Mouse (Mus musculus): ENCODE data around the gene Gpld1. TPM values are rescaled to one million over a fixed set of nuclear protein-coding genes. Genes with fewer than 3 reads are reported as not detected.
A peak's percentile ranks its signal among the peaks of the same experiment; 100 is the strongest.

Gene Gpld1
- not detected in 2 replicates for polyA plus RNA-seq (2012; ENCODE audit: insufficient read depth, insufficient read length, low replicate concordance, missing spikeins)

- no peak for TF ChIP-seq POLR2A (IDR thresholded peaks at IDR 0.05; ENCODE audit: insufficient read depth, low read depth, low read length)
- no peak for TF ChIP-seq CTCF (IDR thresholded peaks at IDR 0.05; ENCODE audit: insufficient read depth, low read depth, low read length)
- peak within 1 kb of the TSS; percentile 50; the same call in 1 of the 2 replicates for H3K27ac ChIP-seq (ENCODE audit: insufficient read depth, low read depth, low read length)
- WGBS: 43% methylated on average over 17 of the region's 17 CpGs
- peaks cover 6% of the 10 kb centered on the region for H3K4me1 ChIP-seq (ENCODE audit: control insufficient read depth, insufficient read depth, low read length)
- H3K4me3 ChIP-seq (ENCODE audit: insufficient read depth, low read depth, low read length): peak within 1 kb of the TSS; percentile 12; the same call in 1 of the 2 replicates
These were observed at the start of gene Gpld1 for GRCm38 (mm10) chr13:24942512-24943282. Gene Gpld1 (plus strand): TSS chr13:24943152.

DNA sequence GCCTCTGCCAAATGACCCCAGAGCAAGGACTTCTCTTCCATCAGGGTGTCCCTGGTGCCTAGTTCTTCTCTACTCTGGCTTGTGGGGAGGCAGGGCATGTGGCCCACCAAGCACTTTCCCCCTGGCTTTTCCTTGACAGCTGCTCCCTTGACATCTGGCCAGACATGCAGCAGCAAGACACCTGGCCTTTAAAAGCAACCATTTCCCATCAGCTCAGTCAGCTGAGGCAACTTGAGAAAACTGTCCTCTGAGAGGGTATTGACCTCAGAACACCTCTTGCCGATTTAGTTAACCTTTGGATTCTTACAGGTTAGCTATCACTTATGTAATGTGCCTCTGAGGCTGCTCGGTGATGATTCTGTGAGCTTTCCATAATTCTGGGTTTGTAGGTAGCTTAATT lies 49.1 kb upstream of the Gpld1 start:
- 88% methylated on average over 2 of the region's 2 CpGs for WGBS
- Histone ChIP-seq H3K4me1 (ENCODE audit: control insufficient read depth, insufficient read depth, low read length) (no peaks in the 10 kb centered on the region), H3K27ac (ENCODE audit: insufficient read depth, low read depth, low read length) (no peak overlapping the region), H3K4me3 (ENCODE audit: insufficient read depth, low read depth, low read length) (no peak overlapping the region)
- no peak for TF ChIP-seq POLR2A (IDR thresholded peaks at IDR 0.05; ENCODE audit: insufficient read depth, low read depth, low read length)
- no peak for TF ChIP-seq CTCF (IDR thresholded peaks at IDR 0.05; ENCODE audit: insufficient read depth, low read depth, low read length)

- Histone ChIP-seq H3K27ac (ENCODE audit: insufficient read depth, low read depth, low read length) (no peak overlapping the region), H3K4me1 (ENCODE audit: control insufficient read depth, insufficient read depth, low read length) (no peaks in the 10 kb centered on the region), H3K4me3 (ENCODE audit: insufficient read depth, low read depth, low read length) (no peak overlapping the region)
- WGBS: 85% methylated on average over 2 of the region's 2 CpGs
- TF ChIP-seq POLR2A (IDR thresholded peaks at IDR 0.05; ENCODE audit: insufficient read depth, low read depth, low read length): no peak
- TF ChIP-seq CTCF (IDR thresholded peaks at IDR 0.05; ENCODE audit: insufficient read depth, low read depth, low read length): no peak
These were observed 41.0 kb upstream of the Gpld1 start for GRCm38 (mm10) chr13:24901916-24902315.

- no peak overlapping the region for H3K27ac ChIP-seq (ENCODE audit: insufficient read depth, low read depth, low read length)
- TF ChIP-seq CTCF (IDR thresholded peaks at IDR 0.05; ENCODE audit: insufficient read depth, low read depth, low read length) (no peak), POLR2A (IDR thresholded peaks at IDR 0.05; ENCODE audit: insufficient read depth, low read depth, low read length) (no peak)
- 81% methylated on average over 6 of the region's 6 CpGs for WGBS
- no peaks in the 10 kb centered on the region for H3K4me1 ChIP-seq (ENCODE audit: control insufficient read depth, insufficient read depth, low read length)
- no peak overlapping the region for H3K4me3 ChIP-seq (ENCODE audit: insufficient read depth, low read depth, low read length)
These were observed 39.5 kb upstream of the Gpld1 start for GRCm38 (mm10) chr13:24903412-24903811.

DNA sequence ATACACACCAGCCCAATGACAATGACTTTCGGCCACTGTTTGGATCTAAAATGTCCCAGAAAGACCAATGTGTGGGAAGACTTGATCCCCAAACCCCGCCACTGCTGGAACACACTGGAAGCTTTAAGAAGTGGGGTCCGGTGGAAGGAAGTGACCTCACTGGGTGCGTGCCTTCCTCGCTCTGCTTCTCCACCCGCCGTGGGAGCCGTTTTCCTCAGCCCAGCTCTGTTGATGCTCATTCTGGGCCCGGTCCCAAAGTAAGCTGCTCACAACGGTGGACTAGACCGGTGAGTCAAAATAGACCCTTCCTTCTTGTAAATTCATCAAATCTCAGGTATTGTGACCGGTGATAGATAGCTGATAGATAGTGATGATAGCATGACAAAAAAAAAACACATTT lies 37.5 kb upstream of the Gpld1 start:
- H3K4me3 ChIP-seq (ENCODE audit: insufficient read depth, low read depth, low read length): no peak overlapping the region

DNA sequence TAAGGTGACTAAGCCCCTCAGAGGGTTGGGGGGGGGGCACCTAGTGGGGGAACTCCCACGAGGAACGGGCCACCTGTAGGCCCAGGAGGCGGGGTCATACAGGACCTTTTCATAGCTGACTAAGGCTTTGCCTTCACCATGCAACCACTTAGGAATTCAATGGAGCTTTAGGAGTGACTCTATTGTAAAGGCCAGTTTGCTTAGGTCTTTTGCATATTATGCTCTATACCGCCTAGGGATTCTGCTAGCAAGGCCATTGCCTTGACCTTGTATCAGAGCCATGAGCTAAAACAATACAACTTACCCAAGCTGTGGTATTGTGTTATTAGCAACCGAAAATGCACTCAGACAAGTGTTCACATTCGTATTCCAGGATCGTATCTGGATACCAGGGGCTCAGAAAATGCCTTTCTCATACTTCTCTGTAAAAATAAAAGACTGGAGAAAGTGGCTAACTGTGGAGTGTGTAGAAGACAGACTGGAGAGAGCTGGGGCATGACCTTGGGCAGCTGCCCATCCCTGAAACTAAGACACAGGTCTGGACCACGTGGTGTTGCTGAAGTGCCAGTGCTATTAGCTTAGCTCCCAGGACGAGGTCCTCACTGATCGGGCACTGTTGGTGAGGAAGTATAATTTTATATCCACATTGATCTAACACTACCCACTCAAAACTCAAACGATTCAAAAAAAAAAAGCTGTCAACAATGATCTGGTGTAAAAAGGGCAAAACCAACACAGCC lies 36.0 kb upstream of the Gpld1 start:
- no peak overlapping the region for H3K4me3 ChIP-seq (ENCODE audit: insufficient read depth, low read depth, low read length)
- H3K27ac ChIP-seq (ENCODE audit: insufficient read depth, low read depth, low read length): no peak overlapping the region
- 63% methylated on average over 11 of the region's 11 CpGs for WGBS
- H3K4me1 ChIP-seq (ENCODE audit: control insufficient read depth, insufficient read depth, low read length): peaks cover 4% of the 10 kb centered on the region; the same call in 1 of the 2 replicates
- TF ChIP-seq POLR2A (IDR thresholded peaks at IDR 0.05; ENCODE audit: insufficient read depth, low read depth, low read length) (no peak), CTCF (IDR thresholded peaks at IDR 0.05; ENCODE audit: insufficient read depth, low read depth, low read length) (no peak)

More for the DNA sequence above, 37.5 kb upstream of the Gpld1 start:
- H3K4me1 ChIP-seq (ENCODE audit: control insufficient read depth, insufficient read depth, low read length): no peaks in the 10 kb centered on the region
- TF ChIP-seq POLR2A (IDR thresholded peaks at IDR 0.05; ENCODE audit: insufficient read depth, low read depth, low read length) (no peak), CTCF (IDR thresholded peaks at IDR 0.05; ENCODE audit: insufficient read depth, low read depth, low read length) (no peak)
- no peak overlapping the region for H3K27ac ChIP-seq (ENCODE audit: insufficient read depth, low read depth, low read length)
- WGBS: 84% methylated on average over 12 of the region's 12 CpGs

DNA sequence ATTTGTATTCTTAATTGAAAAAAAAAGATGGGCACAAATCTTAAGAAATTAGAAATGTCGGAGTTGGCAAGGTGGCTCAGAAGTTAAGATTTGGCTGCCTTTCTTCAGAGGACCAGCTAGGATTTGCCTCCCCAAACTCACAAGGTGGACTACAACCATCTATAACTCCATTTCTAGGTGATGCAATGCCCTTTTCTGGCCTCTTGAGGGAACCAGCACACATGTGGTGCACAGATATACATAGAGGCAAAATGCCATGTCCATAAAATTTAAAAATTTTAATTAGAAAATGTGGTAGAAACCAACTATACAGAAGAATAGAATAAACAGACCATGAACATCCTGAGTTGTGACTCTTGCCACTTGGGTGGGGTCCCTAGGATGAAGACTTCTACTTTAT lies 33.8 kb upstream of the Gpld1 start:
- 91% methylated on average over 1 of the region's 1 CpGs for WGBS
- H3K4me3 ChIP-seq (ENCODE audit: insufficient read depth, low read depth, low read length): no peak overlapping the region
- no peak overlapping the region for H3K27ac ChIP-seq (ENCODE audit: insufficient read depth, low read depth, low read length)
- TF ChIP-seq POLR2A (IDR thresholded peaks at IDR 0.05; ENCODE audit: insufficient read depth, low read depth, low read length) (no peak), CTCF (IDR thresholded peaks at IDR 0.05; ENCODE audit: insufficient read depth, low read depth, low read length) (no peak)
- H3K4me1 ChIP-seq (ENCODE audit: control insufficient read depth, insufficient read depth, low read length): peaks cover 4% of the 10 kb centered on the region; the same call in 1 of the 2 replicates

DNA sequence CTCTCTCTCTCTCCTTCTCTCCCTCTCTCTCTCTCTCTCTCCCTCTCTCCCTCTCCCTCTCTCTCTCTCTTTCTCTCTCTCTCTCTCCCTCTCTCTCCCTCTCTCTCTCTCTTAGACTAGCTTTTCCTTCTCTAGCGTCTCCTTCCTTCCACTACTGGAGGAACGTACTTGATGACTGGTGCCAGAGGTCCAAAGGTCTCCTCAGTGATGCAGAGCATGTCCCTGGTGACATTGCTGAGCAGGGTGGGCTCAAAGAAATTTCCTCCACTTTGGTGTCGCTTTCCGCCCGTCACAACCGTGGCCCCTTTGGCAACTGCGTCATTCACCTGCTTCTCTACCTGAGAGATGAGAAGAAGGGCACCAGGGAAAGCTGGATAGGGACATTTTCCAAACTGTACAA lies 29.4 kb upstream of the Gpld1 start:
- Histone ChIP-seq H3K4me1 (ENCODE audit: control insufficient read depth, insufficient read depth, low read length) (peaks cover 4% of the 10 kb centered on the region; the same call in 1 of the 2 replicates), H3K4me3 (ENCODE audit: insufficient read depth, low read depth, low read length) (no peak overlapping the region), H3K27ac (ENCODE audit: insufficient read depth, low read depth, low read length) (no peak overlapping the region)
- WGBS: 92% methylated on average over 7 of the region's 7 CpGs
- TF ChIP-seq CTCF (IDR thresholded peaks at IDR 0.05; ENCODE audit: insufficient read depth, low read depth, low read length): no peak
- no peak for TF ChIP-seq POLR2A (IDR thresholded peaks at IDR 0.05; ENCODE audit: insufficient read depth, low read depth, low read length)

GRCm38 (mm10) chr13:24914915-24915314 lies 28.0 kb upstream of the Gpld1 start:
- WGBS: 93% methylated on average over 4 of the region's 4 CpGs
- Histone ChIP-seq H3K4me3 (ENCODE audit: insufficient read depth, low read depth, low read length) (no peak overlapping the region), H3K4me1 (ENCODE audit: control insufficient read depth, insufficient read depth, low read length) (peaks cover 4% of the 10 kb centered on the region; the same call in 1 of the 2 replicates), H3K27ac (ENCODE audit: insufficient read depth, low read depth, low read length) (no peak overlapping the region)
- no peak for TF ChIP-seq CTCF (IDR thresholded peaks at IDR 0.05; ENCODE audit: insufficient read depth, low read depth, low read length)
- TF ChIP-seq POLR2A (IDR thresholded peaks at IDR 0.05; ENCODE audit: insufficient read depth, low read depth, low read length): no peak
